Mouse (Mus musculus) monocyte, adult 5-6 weeks (primary cell): ENCODE data around the gene Tbl3. TPM values are rescaled to one million over a fixed set of nuclear protein-coding genes. Genes with fewer than 3 reads are reported as not detected.
"Not testable (repeated sequence)": the region's sequence is repeated elsewhere in the genome, so short reads cannot be mapped to it uniquely, and the experiment has no call there.

Experiments
- ATAC-seq: fragments of 153-309, 156-312 bp; replicated peaks from 2 replicates; pipeline ENCODE4 v1.8.0; 2017; ENCODE audit warnings: mild to moderate bottlenecking; ENCODE audit not compliant: low TSS enrichment, insufficient number of reproducible peaks, severe bottlenecking, poor library complexity, low FRiP score
- total RNA-seq: library from RNA; stranded (forward); fragments of 200-1000, 200-491, 200-594 nt; gene quantifications from 3 replicates; pipeline ENCODE4 v1.2.3, GENCODE M21; 2017

Tbl3 gene
- total RNA-seq, 1 experiment from 2014 or later, result 9.7 TPM

- no peak for ATAC-seq
Observed at GRCm38 (mm10) chr17:24670246-24670844, 37.1 kb downstream of the Tbl3 start.

DNA sequence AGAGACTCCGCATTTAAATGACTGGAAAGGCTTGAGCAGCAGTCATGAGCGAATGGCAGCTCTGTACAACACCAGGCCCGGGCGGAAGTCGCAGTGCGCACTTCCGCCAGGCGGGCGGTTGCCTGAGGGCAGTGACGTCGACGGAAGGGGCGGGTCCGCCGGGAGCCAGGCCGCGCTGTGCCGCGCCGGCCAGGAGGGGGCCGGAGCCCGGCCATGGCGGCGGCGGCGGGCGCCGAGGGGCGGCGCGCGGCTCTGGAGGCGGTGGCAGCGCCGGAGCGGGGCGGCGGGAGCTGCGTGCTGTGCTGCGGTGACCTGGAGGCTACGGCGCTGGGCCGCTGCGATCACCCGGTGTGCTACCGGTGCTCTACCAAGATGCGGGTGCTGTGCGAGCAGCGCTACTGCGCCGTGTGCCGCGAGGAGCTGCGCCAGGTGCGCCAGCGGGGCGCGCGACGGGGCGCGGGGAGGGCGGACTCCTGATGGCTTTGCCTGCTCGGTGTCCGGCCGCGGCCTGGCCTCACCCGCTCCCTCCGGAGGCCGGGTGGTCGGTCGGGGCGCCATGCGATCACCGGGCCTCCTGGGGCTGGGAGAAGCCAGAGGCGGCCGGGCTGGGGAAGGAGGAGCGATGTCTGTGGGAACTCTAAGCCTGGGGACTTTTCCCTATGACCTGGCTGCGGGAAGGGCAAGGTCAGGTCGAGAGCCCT is 37.8 kb downstream of the Tbl3 start, which contains the start of gene Zfp598:
Gene Zfp598 (plus strand): TSS at position 143 of the 701 bp plus-strand sequence.
- peak; percentile 86 for ATAC-seq

DNA sequence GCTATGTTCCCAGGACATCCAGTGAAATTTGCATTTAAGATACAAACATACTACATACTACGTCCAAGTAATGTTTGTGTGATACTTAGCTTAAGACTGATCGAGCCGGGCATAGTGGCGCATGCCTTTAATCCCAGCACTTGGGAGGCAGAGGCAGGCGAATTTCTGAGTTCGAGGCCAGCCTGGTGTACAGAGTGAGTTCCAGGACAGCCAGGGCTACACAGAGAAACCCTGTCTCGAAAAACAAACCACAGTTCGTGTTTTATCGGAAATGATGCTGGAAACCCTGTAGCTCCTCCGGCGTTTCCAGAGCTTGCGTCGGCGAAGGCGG is 38.3 kb downstream of the Tbl3 start:
- not testable (repeated sequence) for ATAC-seq

DNA sequence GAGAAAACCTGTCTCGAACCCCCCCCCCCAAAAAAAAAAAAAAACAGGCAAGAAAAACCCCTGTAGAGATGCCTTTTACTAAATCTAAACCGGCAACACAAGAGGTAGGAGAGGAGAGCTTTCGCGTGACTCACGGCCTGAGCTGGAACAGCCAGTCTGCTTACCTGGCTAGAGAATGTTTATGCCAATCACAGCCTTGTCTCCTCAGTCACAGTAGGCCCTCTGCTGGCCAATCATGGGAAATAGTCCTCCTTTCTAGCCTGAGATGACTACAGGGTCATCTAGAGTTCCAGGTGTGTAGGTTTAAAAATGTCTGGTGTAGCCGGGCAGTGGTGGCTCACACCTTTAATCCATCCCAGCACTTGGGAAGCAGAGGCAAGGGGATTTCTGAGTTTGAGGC is 40.0 kb downstream of the Tbl3 start:
- ATAC-seq, result peak; percentile 42

GRCm38 (mm10) chr17:24667011-24667410 is 40.4 kb downstream of the Tbl3 start:
- ATAC-seq, result not testable (repeated sequence)

- peak; percentile 41; the same call in 1 of the 2 replicates for ATAC-seq
Observed at GRCm38 (mm10) chr17:24658017-24658758, 49.3 kb downstream of the Tbl3 start, which contains the start of gene Npw. Npw (minus strand) TSS chr17:24658457.

GRCm38 (mm10) chr17:24654969-24655368 is 52.5 kb downstream of the Tbl3 start:
- ATAC-seq, result no peak

GRCm38 (mm10) chr17:24653967-24654710 is 53.3 kb downstream of the Tbl3 start:
- peak; percentile 89 for ATAC-seq

DNA sequence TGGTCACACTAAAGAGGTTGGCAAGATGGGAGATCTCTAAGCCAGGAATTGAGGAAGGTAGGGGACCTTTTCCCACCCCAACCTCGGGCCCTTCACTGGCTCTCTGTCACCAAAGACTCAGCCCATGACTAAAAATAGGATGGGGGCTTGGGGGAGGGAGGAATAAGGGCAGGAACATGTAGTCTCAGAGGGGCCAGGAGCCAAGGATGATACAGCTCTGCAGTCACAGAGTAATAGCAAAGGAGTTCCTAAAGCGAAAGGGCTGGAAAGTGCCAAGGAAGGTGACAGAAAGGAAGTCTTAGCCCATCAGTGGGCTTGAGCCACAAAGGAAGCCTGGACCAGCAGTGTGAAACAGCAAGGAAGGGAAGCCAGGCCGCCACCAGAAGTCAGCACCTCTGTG is 55.6 kb downstream of the Tbl3 start:
- ATAC-seq, result no peak

- ATAC-seq, result no peak
Observed at GRCm38 (mm10) chr17:24650766-24651165, 56.7 kb downstream of the Tbl3 start.

- no peak for ATAC-seq
Observed at GRCm38 (mm10) chr17:24650070-24650616, 57.3 kb downstream of the Tbl3 start, which contains the start of gene Slc9a3r2. Slc9a3r2 (minus strand) TSS chr17:24650327.

DNA sequence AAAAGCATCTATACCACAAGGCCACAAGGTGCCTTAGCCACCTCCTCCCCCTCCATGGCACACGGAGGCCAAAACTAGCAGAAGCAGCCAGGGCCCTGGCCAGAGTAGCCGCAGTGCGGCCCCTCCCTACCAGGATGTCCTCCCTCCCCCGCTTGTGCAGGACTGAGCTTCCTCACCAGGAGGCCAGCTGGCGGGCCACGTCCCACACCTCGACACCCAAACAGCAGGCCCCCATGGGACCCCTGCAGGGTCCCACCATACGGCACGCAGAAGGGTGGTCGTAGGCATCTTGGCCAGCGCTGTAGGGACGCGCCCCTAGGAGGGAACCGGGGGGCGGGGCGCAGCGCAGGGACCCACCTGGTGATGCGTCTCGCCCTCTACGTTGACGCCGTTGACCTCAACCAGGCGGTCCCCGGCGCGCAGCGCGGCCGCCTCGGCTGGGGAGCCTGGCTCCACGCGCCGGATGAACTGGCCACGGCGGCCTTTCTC is 57.8 kb downstream of the Tbl3 start:
- ATAC-seq, result no peak

GRCm38 (mm10) chr17:24648731-24649377 is 58.6 kb downstream of the Tbl3 start:
- ATAC-seq, result no peak

Other genes with a start within 250 kb of the Tbl3 start
- gene E4f1, start 237.3 kb downstream of the Tbl3 start, total RNA-seq, result 26.9 to 32.5 TPM (median 29.5 TPM) in 3 replicates
- gene Pgp, start 237.3 kb downstream of the Tbl3 start, total RNA-seq, result 8.4 to 10.1 TPM (median 9.1 TPM) in 3 replicates
- gene Bricd5, start 233.8 kb downstream of the Tbl3 start, total RNA-seq, result 1.3 TPM in 1 of 3 replicates, not detected in the others
- 8.4 to 19.3 TPM (median 11.2 TPM) in 3 replicates for gene Mlst8, start 228.6 kb downstream of the Tbl3 start, total RNA-seq
- gene Caskin1, start 219.1 kb downstream of the Tbl3 start, total RNA-seq, result not detected in 3 replicates
- 83.2 to 132 TPM (median 118 TPM) in 3 replicates for gene Traf7, start 179.7 kb downstream of the Tbl3 start, total RNA-seq
- 0.39 TPM in 1 of 3 replicates, not detected in the others for gene Rab26, start 173.4 kb downstream of the Tbl3 start, total RNA-seq
- 9.1 to 15.7 TPM (median 11.9 TPM) in 3 replicates for gene Pkd1, start 157.8 kb downstream of the Tbl3 start, total RNA-seq
- gene Tsc2, start 75.0 kb downstream of the Tbl3 start, total RNA-seq, result 20.2 to 53.0 TPM (median 29.4 TPM) in 3 replicates
- 2.5 to 2.6 TPM in 2 of 3 replicates, not detected in the other for gene Nthl1, start 75.0 kb downstream of the Tbl3 start, total RNA-seq
- 0.48 to 0.78 TPM in 2 of 3 replicates, not detected in the other for gene Slc9a3r2, start 57.3 kb downstream of the Tbl3 start, total RNA-seq
- not detected in 3 replicates for gene Npw, start 49.2 kb downstream of the Tbl3 start, total RNA-seq
- gene Zfp598, start 38.0 kb downstream of the Tbl3 start, total RNA-seq, result 14.6 to 21.7 TPM (median 15.7 TPM) in 3 replicates
- not detected in 3 replicates for gene Syngr3, start 17.7 kb downstream of the Tbl3 start, total RNA-seq
- 12.4 to 19.8 TPM (median 15.4 TPM) in 3 replicates for gene Gfer, start 11.5 kb downstream of the Tbl3 start, total RNA-seq
- 0.48 to 3.0 TPM (median 2.1 TPM) in 3 replicates for gene Noxo1, start 11.4 kb downstream of the Tbl3 start, total RNA-seq
- 2.8 TPM in 1 of 3 replicates, not detected in the others for gene Rnf151, start 10.4 kb upstream of the Tbl3 start, total RNA-seq
- 428 to 669 TPM (median 533 TPM) in 3 replicates for gene Rps2, start 10.5 kb upstream of the Tbl3 start, total RNA-seq
- gene Ndufb10, start 16.8 kb upstream of the Tbl3 start, total RNA-seq, result 144 to 243 TPM (median 228 TPM) in 3 replicates
- 4.7 to 14.6 TPM (median 10.2 TPM) in 3 replicates for gene Rpl3l, start 20.2 kb upstream of the Tbl3 start, total RNA-seq
- gene Msrb1, start 29.0 kb upstream of the Tbl3 start, total RNA-seq, result 248 to 361 TPM (median 344 TPM) in 3 replicates
- gene Hs3st6, start 45.3 kb upstream of the Tbl3 start, total RNA-seq, result not detected in 3 replicates
- not detected in 3 replicates for gene Meiob, start 96.6 kb upstream of the Tbl3 start, total RNA-seq
- gene Hagh, start 132.5 kb upstream of the Tbl3 start, total RNA-seq, result 23.2 to 48.3 TPM (median 34.5 TPM) in 3 replicates
- gene Fahd1, start 142.7 kb upstream of the Tbl3 start, total RNA-seq, result 3.2 to 6.6 TPM (median 4.8 TPM) in 3 replicates
- gene Igfals, start 158.3 kb upstream of the Tbl3 start, total RNA-seq, result 0.29 TPM in 1 of 3 replicates, not detected in the others
- 34.3 to 41.0 TPM (median 40.1 TPM) in 3 replicates for gene Nubp2, start 178.7 kb upstream of the Tbl3 start, total RNA-seq
- 16.6 to 25.9 TPM (median 20.5 TPM) in 3 replicates for gene Spsb3, start 179.0 kb upstream of the Tbl3 start, total RNA-seq
- gene Eme2, start 187.4 kb upstream of the Tbl3 start, total RNA-seq, result 12.0 to 20.2 TPM (median 12.9 TPM) in 3 replicates
- gene Mrps34, start 187.5 kb upstream of the Tbl3 start, total RNA-seq, result 13.4 to 24.4 TPM (median 19.0 TPM) in 3 replicates
- 28.0 to 48.6 TPM (median 30.1 TPM) in 3 replicates for gene Nme3, start 188.8 kb upstream of the Tbl3 start, total RNA-seq
- gene Mapk8ip3, start 229.3 kb upstream of the Tbl3 start, total RNA-seq, result 46.0 to 84.3 TPM (median 50.2 TPM) in 3 replicates